Mouse (Mus musculus) embryonic fibroblast, embryonic 13.5 days (primary cell): ENCODE results near the gene Fam207a.

ENCODE experiments used
- CTCF ChIP-seq: IDR thresholded peaks from 2 replicates; pipeline ENCODE4 v1.5.1; 2011; ENCODE audit warnings: mild to moderate bottlenecking, control low read depth, low read length, moderate library complexity, borderline replicate concordance; ENCODE audit not compliant: insufficient read depth
- POLR2A ChIP-seq: IDR thresholded peaks from 2 replicates; pipeline ENCODE4 v1.6.1; 2011; ENCODE audit warnings: low read depth, mild to moderate bottlenecking, control low read depth, low read length, moderate library complexity

- no peak for TF ChIP-seq CTCF
- no peak for TF ChIP-seq POLR2A
Observed at GRCm38 (mm10) chr10:77447755-77448154, 67.8 kb downstream of the Fam207a start.
